Mouse (Mus musculus) kidney, postnatal 10 days (tissue): ENCODE results near the gene Proser1.
A peak's percentile ranks its signal among the peaks of the same experiment; 100 is the strongest.

Experiments used
- DNase-seq: peaks from one replicate; pipeline ENCODE4 v3.0.0; 2021; ENCODE audit warnings: mixed read lengths

The Proser1 gene

GRCm38 (mm10) chr3:53463046-53463764, at the start of gene Proser1, which contains the start of gene Nhlrc3:
Gene Proser1 (plus strand): TSS chr3:53463666.
Gene Nhlrc3 (minus strand): TSS chr3:53463332.
- peak; percentile 98 for DNase-seq

GRCm38 (mm10) chr3:53413959-53414358, 49.5 kb upstream of the Proser1 start:
- peak; percentile 54 for DNase-seq

- no peak for DNase-seq
Observed at GRCm38 (mm10) chr3:53416036-53416506, 47.4 kb upstream of the Proser1 start.

GRCm38 (mm10) chr3:53417701-53418100, 45.8 kb upstream of the Proser1 start:
- DNase-seq = no peak

GRCm38 (mm10) chr3:53421656-53422055, 41.8 kb upstream of the Proser1 start:
- DNase-seq = no peak

GRCm38 (mm10) chr3:53422691-53423090, 40.8 kb upstream of the Proser1 start:
- DNase-seq = no peak

GRCm38 (mm10) chr3:53423576-53423975, 39.9 kb upstream of the Proser1 start:
- DNase-seq = no peak

- peak; percentile 3 for DNase-seq
Observed at GRCm38 (mm10) chr3:53434610-53435009, 28.9 kb upstream of the Proser1 start.

GRCm38 (mm10) chr3:53436550-53436949, 26.9 kb upstream of the Proser1 start:
- peak; percentile 1 for DNase-seq

- peak; percentile 2 for DNase-seq
Observed at GRCm38 (mm10) chr3:53445540-53445939, 17.9 kb upstream of the Proser1 start.

GRCm38 (mm10) chr3:53446801-53447200, 16.7 kb upstream of the Proser1 start:
- DNase-seq = peak; percentile 5

- peak; percentile 49 for DNase-seq
Observed at GRCm38 (mm10) chr3:53448208-53448607, 15.3 kb upstream of the Proser1 start.

GRCm38 (mm10) chr3:53450666-53451065, 12.8 kb upstream of the Proser1 start:
- peak; percentile 9 for DNase-seq

- peak; percentile 4 for DNase-seq
Observed at GRCm38 (mm10) chr3:53452351-53452750, 11.1 kb upstream of the Proser1 start.

- DNase-seq = peak; percentile 1
Observed at GRCm38 (mm10) chr3:53453346-53453745, 10.1 kb upstream of the Proser1 start.

- DNase-seq = no peak
Observed at GRCm38 (mm10) chr3:53454005-53454404, 9.5 kb upstream of the Proser1 start.

- DNase-seq = no peak
Observed at GRCm38 (mm10) chr3:53454561-53454960, 8.9 kb upstream of the Proser1 start.

- no peak for DNase-seq
Observed at GRCm38 (mm10) chr3:53454984-53455383, 8.5 kb upstream of the Proser1 start.

- no peak for DNase-seq
Observed at GRCm38 (mm10) chr3:53457750-53458149, 5.7 kb upstream of the Proser1 start.

GRCm38 (mm10) chr3:53460106-53460505, 3.4 kb upstream of the Proser1 start:
- no peak for DNase-seq

GRCm38 (mm10) chr3:53462701-53463045, 793 bp upstream of the Proser1 start:
- DNase-seq = no peak

GRCm38 (mm10) chr3:53463765-53464114, 274 bp downstream of the Proser1 start:
- DNase-seq = no peak

GRCm38 (mm10) chr3:53464146-53464698, 756 bp downstream of the Proser1 start:
- DNase-seq = no peak

- DNase-seq = no peak
Observed at GRCm38 (mm10) chr3:53465330-53465729, 1.9 kb downstream of the Proser1 start.

- DNase-seq = no peak
Observed at GRCm38 (mm10) chr3:53466481-53466880, 3.0 kb downstream of the Proser1 start.
